Mouse (Mus musculus) intestine, postnatal 0 days (tissue): ENCODE results near the gene Katna1. TPM values are rescaled to one million over a fixed set of nuclear protein-coding genes. Genes with fewer than 3 reads are reported as not detected.

Experiments used
- ATAC-seq: fragments of 200-750 bp; cut with Nextera tagmentation; 2 replicates; pipeline ENCODE4 v1.8.0; 2017; ENCODE audit warnings: mild to moderate bottlenecking, moderate TSS enrichment, moderate library complexity
- H3K27ac ChIP-seq: fragments of 300-500 bp; sonication (generic); 2 replicates; pipeline ENCODE4 v1.5.1; 2014; ENCODE audit warnings: mild to moderate bottlenecking, low read depth, low read length, moderate library complexity
- H3K27me3 ChIP-seq: fragments of 300-500 bp; sonication (generic); replicated peaks from 2 replicates; pipeline ENCODE4 v1.6.1; 2014; ENCODE audit warnings: low read length, mixed read lengths; ENCODE audit not compliant: control insufficient read depth, insufficient read depth
- H3K36me3 ChIP-seq: fragments of 300-500 bp; sonication (generic); 2 replicates; pipeline ENCODE4 v1.6.1; 2014; ENCODE audit warnings: mild to moderate bottlenecking, moderate library complexity; ENCODE audit not compliant: control insufficient read depth, insufficient read depth
- H3K4me1 ChIP-seq: fragments of 300-500 bp; sonication (generic); replicated peaks from 2 replicates; pipeline ENCODE4 v1.6.1; 2014; ENCODE audit warnings: antibody characterized with exemption, low read length, mixed read lengths; ENCODE audit not compliant: control insufficient read depth, insufficient read depth
- H3K4me2 ChIP-seq: fragments of 300-500 bp; sonication (generic); replicated peaks from 2 replicates; pipeline ENCODE4 v1.6.1; 2014; ENCODE audit warnings: low read depth, mild to moderate bottlenecking, moderate library complexity
- H3K4me3 ChIP-seq: fragments of 300-500 bp; sonication (generic); 2 replicates; pipeline ENCODE4 v1.5.1; 2014; ENCODE audit warnings: low read depth, low read length
- H3K9ac ChIP-seq: fragments of 300-500 bp; sonication (generic); 2 replicates; pipeline ENCODE4 v1.6.1; 2014; ENCODE audit warnings: mild to moderate bottlenecking, low read depth, low read length
- H3K9me3 ChIP-seq: fragments of 300-500 bp; sonication (generic); 2 replicates; pipeline ENCODE4 v1.6.1; 2016; ENCODE audit warnings: mixed run types; ENCODE audit not compliant: control insufficient read depth
- CTCF ChIP-seq: sonication (generic); IDR thresholded peaks from 2 replicates; pipeline ENCODE4 v1.5.1; 2016; ENCODE audit warnings: low read depth, mild to moderate bottlenecking, control low read depth, antibody characterized with exemption, moderate library complexity
- WGBS: fragments of 180-500 bp; shearing (Covaris S2); extraction: QIAGEN DNeasy Blood & Tissue Kit; methylation state at CpG from one replicate; pipeline ENCODE4 v1.1.7; 2014; 5-methylcytosine and 5-hydroxymethylcytosine counted together
- polyA plus RNA-seq: library from polyadenylated mRNA; unstranded; fragments of >200 nt; fragmentation: Nextera tagmentation; extraction: Ambion mirVana; gene quantifications from 2 replicates; pipeline ENCODE4 v1.2.1, GENCODE M21; 2015

Gene Katna1
- polyA plus RNA-seq, 1 experiment from 2014 or later = 33.0 TPM

DNA sequence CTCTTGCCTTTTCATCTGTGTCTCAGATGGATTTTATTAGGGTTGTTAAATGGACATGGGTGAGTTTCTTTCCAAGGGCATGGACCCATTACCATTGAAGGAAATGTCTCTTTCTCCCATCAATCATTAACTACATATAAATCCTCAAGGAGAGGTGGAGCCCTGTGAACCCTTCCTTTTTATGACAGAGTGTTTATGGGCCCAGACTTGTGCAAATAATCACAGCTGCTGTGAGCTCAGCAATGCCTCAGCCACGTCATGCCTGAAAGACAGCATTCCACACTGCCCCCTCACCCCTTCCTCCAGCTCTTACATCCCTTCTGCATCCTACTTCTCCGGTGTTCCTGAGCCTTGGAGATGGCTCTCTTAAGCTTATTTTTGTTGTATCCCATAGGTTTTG lies 61.5 kb downstream of the Katna1 start:
- 24% methylated on average over 2 of the region's 2 CpGs for WGBS
- H3K9me3 ChIP-seq = no peaks in the 10 kb centered on the region
- 0 out of 2 replicates have a peak, but pooled peaks cover 4% of the 10 kb centered on the region for H3K4me1 ChIP-seq
- no peak overlapping the region for H3K9ac ChIP-seq
- H3K4me3 ChIP-seq = no peak overlapping the region
- TF ChIP-seq CTCF = no peak
- H3K36me3 ChIP-seq = peaks cover 3% of the 10 kb centered on the region; the same call in 1 of the 2 replicates
- H3K4me2 ChIP-seq = no peak overlapping the region
- H3K27ac ChIP-seq = no peak overlapping the region
- H3K27me3 ChIP-seq = no peaks in the 10 kb centered on the region
- ATAC-seq = peak; percentile 89

GRCm38 (mm10) chr10:7792254-7792750 lies 66.5 kb downstream of the Katna1 start:
- peak overlapping the region; percentile 91 for H3K9ac ChIP-seq
- no peak for TF ChIP-seq CTCF
- WGBS = under 1% methylated on average over 10 of the region's 10 CpGs
- peak overlapping the region; percentile 58 for H3K27ac ChIP-seq
- H3K27me3 ChIP-seq = no peaks in the 10 kb centered on the region
- H3K4me3 ChIP-seq = peak overlapping the region; percentile 97
- peaks cover 7% of the 10 kb centered on the region; the same call in 1 of the 2 replicates for H3K4me1 ChIP-seq
- H3K36me3 ChIP-seq = peaks cover 14% of the 10 kb centered on the region
- no peaks in the 10 kb centered on the region for H3K9me3 ChIP-seq
- H3K4me2 ChIP-seq = peak overlapping the region; percentile 61
- ATAC-seq = 0 out of 2 replicates have a peak, but pooled peaks have one; percentile 19

- H3K4me3 ChIP-seq = peak within 1 kb of the TSS; percentile 97
- peak within 1 kb of the TSS; percentile 91 for H3K9ac ChIP-seq
- H3K4me1 ChIP-seq = peaks cover 7% of the 10 kb centered on the region; the same call in 1 of the 2 replicates
- under 1% methylated on average over 52 of the region's 52 CpGs for WGBS
- H3K4me2 ChIP-seq = peak within 1 kb of the TSS; percentile 61
- peaks cover 20% of the 10 kb centered on the region for H3K36me3 ChIP-seq
- no peaks in the 10 kb centered on the region for H3K27me3 ChIP-seq
- no peak; the same call in 1 of the 2 replicates for TF ChIP-seq CTCF
- no peaks in the 10 kb centered on the region for H3K9me3 ChIP-seq
- peak within 1 kb of the TSS; percentile 66 for H3K27ac ChIP-seq
- ATAC-seq = peak; percentile 95
These were observed 67.1 kb downstream of the Katna1 start, which contains the start of the genes Ginm1 and Ppil4 for GRCm38 (mm10) chr10:7792751-7793385. Ginm1 (minus strand) TSS chr10:7792824. Ppil4 (plus strand) TSS chr10:7792891.

GRCm38 (mm10) chr10:7801258-7801657 lies 75.5 kb downstream of the Katna1 start:
- H3K27me3 ChIP-seq = no peaks in the 10 kb centered on the region
- ATAC-seq = no peak
- H3K9me3 ChIP-seq = no peaks in the 10 kb centered on the region
- H3K27ac ChIP-seq = no peak overlapping the region
- 71% methylated on average over 3 of the region's 3 CpGs for WGBS
- peaks cover 82% of the 10 kb centered on the region for H3K36me3 ChIP-seq
- H3K4me2 ChIP-seq = no peak overlapping the region
- H3K4me3 ChIP-seq = no peak overlapping the region
- H3K4me1 ChIP-seq = no peaks in the 10 kb centered on the region
- H3K9ac ChIP-seq = no peak overlapping the region
- no peak for TF ChIP-seq CTCF

- no peak for TF ChIP-seq CTCF
- Histone ChIP-seq H3K9me3 (no peaks in the 10 kb centered on the region), H3K4me2 (no peak overlapping the region), H3K4me3 (no peak overlapping the region), H3K27ac (no peak overlapping the region), H3K36me3 (peaks cover 75% of the 10 kb centered on the region), H3K27me3 (no peaks in the 10 kb centered on the region), H3K9ac (no peak overlapping the region), H3K4me1 (no peaks in the 10 kb centered on the region)
- ATAC-seq = no peak
- 88% methylated on average over 2 of the region's 2 CpGs for WGBS
These were observed 76.8 kb downstream of the Katna1 start for GRCm38 (mm10) chr10:7802519-7803140.

DNA sequence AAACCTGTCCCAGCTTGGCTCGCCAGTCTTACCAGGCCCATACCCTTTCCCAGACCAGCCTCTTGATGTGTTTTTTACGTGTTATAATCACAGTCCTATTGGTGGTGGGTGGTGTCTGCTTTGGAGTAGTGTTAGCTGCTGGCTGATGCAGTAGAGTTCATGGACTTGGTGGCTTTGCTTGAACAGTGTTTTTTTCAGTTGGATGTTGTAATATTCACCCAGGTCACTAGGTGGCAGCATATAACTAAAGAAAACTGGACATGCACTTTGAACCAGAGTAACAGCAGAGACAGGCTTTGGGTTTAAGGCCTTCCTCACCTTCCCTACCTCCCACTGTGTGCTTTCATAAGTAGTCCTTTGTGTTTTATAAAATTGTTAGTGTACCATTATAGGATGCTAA lies 84.1 kb downstream of the Katna1 start:
- no peak overlapping the region for H3K4me3 ChIP-seq
- H3K9ac ChIP-seq = no peak overlapping the region
- H3K4me2 ChIP-seq = no peak overlapping the region
- WGBS = 50% methylated on average over 2 of the region's 2 CpGs
- no peak overlapping the region for H3K27ac ChIP-seq
- no peaks in the 10 kb centered on the region for H3K9me3 ChIP-seq
- H3K36me3 ChIP-seq = peaks cover 57% of the 10 kb centered on the region
- H3K4me1 ChIP-seq = no peaks in the 10 kb centered on the region
- H3K27me3 ChIP-seq = no peaks in the 10 kb centered on the region
- peak; percentile 82 for TF ChIP-seq CTCF
- peak; percentile 51 for ATAC-seq

Other genes starting within 250 kb of the Katna1 start
- gene Lrp11, start 136.2 kb upstream of the Katna1 start, polyA plus RNA-seq = 4.0 and 4.2 TPM in 2 replicates
- gene Nup43, start 58.5 kb upstream of the Katna1 start, polyA plus RNA-seq = 11.4 and 14.2 TPM in 2 replicates
- gene Pcmt1, start 44.9 kb upstream of the Katna1 start, polyA plus RNA-seq = 80.9 and 82.5 TPM in 2 replicates
- 5.5 and 6.6 TPM in 2 replicates for gene Lats1, start 44.8 kb upstream of the Katna1 start, polyA plus RNA-seq
- 91.9 and 92.8 TPM in 2 replicates for gene Ginm1, start 66.8 kb downstream of the Katna1 start, polyA plus RNA-seq
- 17.1 and 19.7 TPM in 2 replicates for gene Ppil4, start 66.9 kb downstream of the Katna1 start, polyA plus RNA-seq
- 0.92 and 1.2 TPM in 2 replicates for gene Zc3h12d, start 106.5 kb downstream of the Katna1 start, polyA plus RNA-seq
- 18.0 and 21.0 TPM in 2 replicates for gene Tab2, start 230.2 kb downstream of the Katna1 start, polyA plus RNA-seq